Mouse (Mus musculus) cerebellum, adult 18-20 months (tissue): Measurements from ENCODE around the gene Cobll1.
A peak's percentile ranks its signal among the peaks of the same experiment; 100 is the strongest.
"Not testable (repeated sequence)": the region's sequence is repeated elsewhere in the genome, so short reads cannot be mapped to it uniquely, and the experiment has no call there.

Experiments
- DNase-seq, 2 experiments: peaks; one replicate each; pipeline ENCODE4 v3.0.0; 2021

Gene Cobll1

DNA sequence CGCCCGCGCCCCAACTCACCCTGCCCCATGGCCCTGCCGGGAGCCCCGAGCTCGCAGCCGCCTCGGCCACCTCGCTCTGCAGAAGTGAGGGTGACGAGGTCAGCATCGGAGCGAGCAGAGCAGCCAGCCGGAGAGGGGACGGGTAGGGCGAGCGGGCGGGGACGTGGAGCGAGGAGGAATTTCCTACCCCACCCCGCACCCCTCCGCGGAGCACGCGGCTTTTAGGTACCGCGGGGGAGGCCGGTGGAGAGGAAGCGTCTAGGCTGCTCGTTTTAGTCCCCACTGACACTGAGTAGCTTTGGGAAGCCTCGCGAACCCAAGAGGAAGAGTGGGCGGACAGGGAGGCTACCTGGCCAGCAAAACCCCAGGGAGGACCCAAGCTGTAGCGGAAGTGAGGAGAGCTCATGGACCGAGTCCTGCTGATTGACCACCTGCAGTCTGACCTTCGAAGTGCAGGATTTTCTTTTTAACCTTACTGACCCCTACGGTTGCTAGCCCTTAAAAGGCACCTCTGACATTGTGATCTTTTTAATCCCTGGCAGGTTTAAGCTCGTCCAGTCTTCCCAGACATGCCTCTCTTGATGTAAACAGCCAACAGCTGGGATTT is at the start of gene Cobll1:
TSS of gene Cobll1 (minus strand) at position 440 of the 607 bp plus-strand sequence.
- DNase-seq, result no peak

DNA sequence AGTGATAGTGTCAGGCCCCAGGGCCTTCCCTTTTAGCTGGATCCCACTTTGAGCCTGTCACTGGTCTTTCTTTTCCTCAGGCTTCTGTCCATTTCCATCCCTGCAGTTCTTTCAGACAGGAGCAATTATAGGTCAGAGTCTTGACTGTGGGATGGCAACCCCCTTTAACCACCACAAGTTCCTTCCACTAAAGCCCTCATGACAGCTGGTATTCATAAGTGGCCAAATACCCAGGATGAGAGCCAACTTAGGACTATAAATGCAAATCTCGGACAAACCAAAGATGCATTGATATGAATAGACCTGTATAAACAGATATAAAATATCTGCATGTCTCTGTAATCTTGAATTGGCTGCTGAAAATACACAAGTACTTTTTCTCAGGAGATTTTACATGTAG is 49.5 kb upstream of the Cobll1 start:
- DNase-seq, result no peak

DNA sequence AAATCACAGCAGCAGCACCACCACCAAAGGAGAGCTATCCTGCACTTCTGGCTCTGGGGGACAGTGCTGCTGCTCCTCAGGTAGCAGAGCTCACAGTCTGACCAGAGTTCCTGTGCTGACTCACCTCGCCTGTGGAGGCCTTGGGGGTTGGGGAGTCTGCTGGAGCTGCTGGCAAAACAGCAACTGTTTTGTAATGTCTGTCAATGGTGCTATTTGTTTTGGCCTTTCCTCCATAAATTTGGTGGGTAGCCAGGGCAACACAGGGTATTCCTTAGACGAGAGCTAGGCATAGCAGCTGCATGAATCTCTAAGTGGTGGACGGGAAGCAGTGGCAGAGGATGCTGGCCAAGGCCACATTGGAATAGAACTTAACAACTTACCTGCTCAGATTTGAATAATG is 46.2 kb upstream of the Cobll1 start:
- DNase-seq, result peak in 1 of 2 experiments; percentile 4

DNA sequence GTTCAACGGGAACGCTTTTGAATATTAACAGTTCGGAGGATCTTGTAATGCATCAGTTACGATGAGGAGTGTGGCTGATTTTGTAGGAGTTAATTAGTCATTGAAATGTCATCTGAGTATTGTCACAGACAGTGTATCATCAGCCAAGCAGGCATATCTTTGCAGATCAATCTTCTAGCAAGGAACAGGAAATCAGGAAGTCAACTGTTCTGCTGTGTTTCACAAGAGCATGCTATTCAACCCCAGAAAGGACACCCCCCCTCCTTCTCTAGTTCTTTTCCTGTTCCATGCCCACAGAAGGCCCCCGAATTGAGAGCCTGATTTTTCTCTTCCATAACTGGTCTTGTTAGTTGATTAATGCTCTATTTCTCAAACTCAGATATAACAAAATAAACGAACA is 43.8 kb upstream of the Cobll1 start:
- no peak for DNase-seq

DNA sequence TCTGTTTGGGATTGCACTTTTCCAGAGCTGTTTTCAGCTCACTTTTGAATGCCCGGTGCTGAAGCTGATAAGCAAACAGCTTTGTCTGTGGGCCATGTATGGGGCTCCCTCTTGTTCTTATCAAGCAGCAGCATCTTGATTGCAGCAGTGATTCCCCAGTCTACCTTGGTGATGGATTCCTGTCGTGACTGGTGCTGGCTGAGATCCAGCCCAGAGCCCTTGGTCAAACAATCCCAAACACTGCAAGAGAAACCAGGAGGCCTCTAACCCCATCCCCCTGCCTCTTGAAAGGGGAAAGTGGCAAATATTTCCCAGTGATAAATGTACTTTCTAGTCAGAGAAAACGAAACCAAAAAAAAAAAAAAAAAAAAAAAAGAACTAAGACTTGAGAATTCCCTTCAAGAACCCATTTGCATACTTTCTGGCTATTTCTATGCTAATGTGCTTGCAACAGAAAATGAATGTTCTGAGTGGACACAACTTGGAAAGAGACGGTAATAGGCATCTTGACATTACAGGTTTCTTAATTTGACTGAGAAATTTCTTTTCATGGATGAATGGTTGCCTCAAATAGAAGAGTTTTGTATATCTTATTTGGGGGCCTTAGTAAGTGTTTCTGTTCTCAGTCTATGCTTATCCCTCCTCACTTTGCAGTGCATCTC is 40.0 kb upstream of the Cobll1 start:
- DNase-seq, result no peak

DNA sequence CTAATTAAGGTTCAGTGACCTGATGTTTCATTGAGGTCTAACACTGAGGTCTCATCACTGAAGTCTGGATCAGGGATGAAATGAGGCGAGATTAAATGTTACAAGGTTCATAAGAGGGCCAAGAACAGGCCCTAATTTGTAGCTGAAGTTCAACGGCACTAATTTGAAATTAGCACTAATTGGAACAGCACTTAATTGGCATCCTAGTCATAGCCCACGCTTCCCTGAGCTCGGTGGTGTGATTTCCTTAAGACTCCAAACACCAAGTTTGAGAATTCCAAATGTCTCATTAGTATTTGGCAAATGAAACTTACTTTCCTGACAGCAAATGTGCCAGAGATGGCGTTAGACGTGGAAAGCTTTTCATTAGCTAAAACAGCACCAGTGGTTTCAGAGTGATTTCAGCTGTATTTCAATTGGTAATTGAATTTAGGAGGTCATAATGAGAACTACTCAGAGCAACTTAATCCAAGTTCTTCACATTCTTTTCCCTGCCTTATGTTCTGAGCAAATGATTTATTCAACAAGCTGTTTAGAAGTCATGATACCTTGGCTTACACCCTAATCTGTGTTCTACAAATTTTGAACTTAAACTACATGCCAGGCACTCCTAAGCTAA is 36.3 kb upstream of the Cobll1 start:
- no peak for DNase-seq

DNA sequence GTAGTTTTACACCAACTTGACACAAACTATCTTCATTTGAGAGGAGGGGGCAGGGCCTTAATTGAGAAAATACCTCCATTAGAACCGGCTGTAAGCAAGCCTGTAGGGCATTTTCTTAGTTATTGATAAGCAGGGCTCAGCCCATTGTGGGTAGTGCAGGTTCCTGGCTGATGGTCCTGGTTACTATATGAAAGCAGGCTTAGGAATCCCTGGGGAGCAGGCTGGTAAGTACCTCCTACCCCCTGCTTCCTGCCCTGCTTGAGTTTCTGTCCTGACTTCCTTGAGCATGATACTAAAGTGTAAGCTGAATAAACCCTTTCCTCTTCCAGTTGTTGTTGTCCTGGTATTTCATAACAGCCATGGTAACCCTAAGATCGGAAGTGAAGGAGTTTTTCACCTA is 34.7 kb upstream of the Cobll1 start:
- DNase-seq, result no peak

DNA sequence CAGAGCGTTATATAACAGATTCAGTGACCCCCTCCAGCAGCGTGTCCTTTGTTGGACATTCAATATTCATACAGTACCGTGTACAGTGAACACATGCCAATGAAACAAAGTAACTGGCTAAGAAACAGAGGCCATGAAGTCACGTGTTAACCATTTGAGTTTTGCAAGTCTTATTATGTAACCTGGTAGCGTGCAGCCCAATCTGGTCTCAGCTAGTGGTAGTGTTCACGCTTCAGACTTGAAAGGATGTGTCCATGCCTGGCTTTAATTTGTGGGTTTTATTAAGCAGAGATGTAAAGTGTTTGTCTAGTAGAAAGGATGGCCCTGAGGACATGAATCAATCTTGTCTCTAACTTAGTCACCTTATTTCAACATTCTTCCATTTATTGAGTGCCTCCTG is 29.5 kb upstream of the Cobll1 start:
- DNase-seq, result no peak

DNA sequence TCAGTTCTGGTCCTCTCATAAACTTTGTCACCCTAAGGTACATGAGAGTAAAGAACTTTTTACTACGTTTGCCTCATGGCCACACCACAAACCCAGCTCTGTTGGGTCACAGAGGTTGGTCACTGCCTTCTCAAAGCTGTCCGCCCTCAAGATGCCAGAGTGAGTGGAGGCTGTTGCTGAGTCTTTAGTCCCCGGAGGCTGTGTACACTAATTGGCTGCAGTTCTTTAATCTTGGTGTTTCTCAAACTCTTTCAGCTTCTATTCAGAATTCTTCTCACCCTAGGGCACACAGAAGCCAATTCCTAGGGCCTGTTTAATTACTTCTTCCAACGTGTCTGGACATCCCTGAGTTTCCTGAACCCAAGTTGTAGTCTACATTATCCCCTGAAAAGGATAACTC is 28.6 kb upstream of the Cobll1 start:
- no peak for DNase-seq

DNA sequence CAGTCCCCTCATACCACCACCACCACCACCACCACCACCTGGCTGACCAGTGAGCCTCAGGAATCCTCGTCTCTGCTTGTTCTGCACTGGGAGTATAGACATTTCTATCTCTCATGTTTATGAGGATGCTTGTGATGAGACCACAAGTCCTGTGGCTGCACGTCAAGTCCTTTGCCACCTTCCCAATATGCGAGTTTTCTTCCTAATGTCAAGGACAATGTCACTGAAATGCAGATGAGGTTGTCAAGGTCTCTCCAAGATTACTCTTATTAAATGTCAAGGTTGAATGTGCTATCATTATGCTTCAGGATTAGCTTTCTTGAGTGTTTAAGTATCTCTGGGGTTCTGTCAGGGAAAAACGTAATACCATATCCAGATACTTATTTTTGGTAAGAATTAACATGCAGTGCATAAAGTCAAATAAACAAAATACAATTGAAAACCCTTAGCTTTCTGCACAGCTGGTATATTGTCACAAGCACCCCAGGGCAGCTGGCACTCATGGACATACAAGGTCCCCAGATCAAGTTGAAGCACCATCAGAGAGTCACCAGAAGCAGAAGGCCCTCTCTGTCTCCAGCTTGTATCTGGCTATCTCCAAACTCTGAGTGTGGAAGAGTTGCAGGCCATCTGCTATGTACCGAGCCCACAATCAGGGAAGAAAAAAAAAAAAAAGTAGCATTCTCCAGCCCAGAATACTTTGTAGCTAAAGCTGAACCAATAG is 27.5 kb upstream of the Cobll1 start:
- no peak for DNase-seq

DNA sequence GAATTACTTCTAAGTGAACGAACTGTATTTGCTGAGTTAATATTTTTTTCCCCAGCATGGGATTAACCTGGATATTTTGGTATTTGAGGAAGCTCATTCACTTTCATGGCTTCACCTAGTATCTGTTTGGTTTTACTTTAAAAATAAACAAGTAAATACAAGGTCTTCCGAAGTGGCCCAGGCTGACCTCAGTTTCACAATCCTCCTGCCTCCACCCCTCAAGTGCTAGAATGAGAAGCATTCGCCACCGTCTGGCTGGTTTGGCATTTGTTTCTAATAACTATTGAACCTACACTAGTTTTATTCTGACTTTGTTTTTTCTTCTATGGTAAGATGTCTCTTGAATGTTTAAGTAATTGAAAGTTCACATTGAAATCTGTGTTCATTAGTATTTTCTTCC is 23.0 kb upstream of the Cobll1 start:
- no peak for DNase-seq

DNA sequence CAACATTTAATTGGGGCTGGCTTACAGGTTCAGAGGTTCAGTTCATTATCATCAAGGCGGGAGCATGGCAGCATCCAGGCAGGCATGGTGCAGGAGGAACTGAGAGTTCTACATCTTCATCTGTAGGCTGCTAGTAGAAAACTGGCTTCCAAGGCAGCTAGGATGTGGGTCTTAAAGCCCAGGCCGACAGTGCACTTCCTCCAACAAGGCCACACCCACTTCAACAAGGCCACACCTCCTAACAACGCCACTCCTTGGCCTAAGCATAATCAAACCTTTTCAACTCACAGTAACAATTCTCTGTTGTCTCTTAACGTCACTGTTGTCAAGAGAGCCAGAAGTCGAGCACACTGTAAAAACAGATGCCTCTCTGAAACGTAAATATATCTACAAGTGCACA is 21.6 kb upstream of the Cobll1 start:
- DNase-seq, result not testable (repeated sequence)

DNA sequence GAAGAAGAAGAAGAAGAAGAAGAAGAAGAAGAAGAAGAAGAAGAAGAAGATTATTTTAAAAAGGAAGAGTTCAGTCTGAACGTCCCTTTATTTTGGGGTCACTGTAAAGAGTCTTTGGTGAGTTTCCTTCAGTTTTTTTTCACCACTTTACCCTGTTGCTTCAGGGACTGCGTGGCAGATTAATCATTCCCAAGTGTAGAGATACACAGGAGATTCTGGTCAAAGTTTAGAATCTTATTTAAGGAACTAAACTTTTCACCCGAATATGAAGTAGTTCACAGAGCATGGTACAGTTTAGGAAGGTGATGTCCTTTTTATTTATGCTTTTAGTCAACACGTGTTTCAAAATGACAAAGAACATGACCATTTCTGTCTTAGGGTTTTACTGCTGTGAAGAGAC is 21.2 kb upstream of the Cobll1 start:
- no peak for DNase-seq

DNA sequence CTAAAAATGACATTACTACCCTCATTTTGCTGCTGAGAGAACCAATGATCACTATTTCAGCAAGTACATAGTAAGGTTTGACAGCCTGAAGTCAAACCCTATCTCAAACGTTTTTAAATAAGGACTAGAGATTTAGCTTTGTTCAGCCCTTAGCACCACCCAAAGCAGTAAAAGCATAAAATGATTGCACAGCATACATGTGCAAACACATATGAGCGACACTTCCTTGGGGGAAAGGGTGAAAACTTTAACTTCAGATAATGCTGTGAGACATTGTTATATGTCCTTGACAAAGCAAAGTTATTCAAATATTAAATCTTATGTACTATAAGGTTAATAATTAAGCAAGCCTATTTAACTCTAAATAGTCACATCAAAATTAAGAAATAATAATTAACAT is 18.2 kb upstream of the Cobll1 start:
- no peak for DNase-seq

DNA sequence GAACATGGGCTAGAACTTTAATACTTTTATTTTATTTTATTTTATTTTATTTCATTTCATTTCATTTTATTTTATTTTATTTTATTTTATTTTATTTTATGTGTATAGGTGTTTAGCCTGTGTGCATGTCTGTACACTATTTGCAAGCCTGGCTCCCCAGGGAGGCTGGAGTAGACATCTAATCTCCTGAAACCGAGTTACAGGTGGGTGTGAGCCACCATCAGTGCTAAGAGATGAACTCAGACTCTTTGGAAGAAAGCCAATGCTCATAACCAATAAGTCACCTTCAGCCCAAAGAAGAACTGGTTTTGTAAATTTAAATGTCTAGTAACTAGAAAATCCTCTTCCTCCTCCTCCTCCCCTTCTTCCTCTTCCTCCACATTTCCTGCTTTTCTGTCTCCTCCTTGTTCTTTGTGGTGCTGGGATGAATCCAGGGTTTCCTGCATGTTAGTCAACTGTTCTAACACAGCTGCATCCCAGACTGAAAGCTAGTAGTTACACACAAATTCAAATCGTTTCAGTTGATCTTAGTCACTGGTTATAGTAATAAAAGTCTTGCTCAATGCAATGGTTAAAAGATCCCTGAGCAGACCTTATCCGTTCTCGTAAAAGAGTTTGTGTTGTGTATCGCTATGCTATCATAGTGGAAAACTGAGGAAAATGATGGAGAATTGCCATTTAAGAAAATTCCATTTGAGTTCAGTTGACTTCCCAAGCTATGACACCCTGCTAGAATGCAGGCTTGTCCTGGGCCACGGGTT is 17.5 kb upstream of the Cobll1 start:
- no peak for DNase-seq

DNA sequence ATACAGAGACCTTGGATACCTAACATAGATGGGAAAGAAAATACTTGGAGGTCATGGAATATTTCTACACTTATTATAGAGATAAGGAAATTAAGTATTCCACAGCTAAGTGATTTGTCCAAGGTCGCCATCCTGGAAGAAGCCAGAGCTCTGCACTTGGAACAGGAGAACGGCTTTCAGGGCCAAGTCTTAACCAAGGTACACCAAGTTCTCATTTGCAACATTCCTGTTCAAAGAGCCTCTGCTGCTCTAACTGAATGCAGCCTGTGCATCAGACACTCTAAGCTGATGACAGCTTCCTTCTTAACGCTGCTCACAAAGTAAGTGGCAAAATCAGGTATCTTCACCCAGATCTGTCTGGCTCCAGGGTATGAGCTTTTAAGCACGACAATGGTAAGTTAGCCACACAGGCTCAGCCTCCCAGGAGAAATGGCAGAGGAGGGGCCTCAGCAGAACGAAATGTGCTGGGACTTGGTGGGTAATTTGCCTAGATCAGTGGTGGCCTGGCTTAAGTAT is 11.4 kb upstream of the Cobll1 start:
- no peak for DNase-seq

DNA sequence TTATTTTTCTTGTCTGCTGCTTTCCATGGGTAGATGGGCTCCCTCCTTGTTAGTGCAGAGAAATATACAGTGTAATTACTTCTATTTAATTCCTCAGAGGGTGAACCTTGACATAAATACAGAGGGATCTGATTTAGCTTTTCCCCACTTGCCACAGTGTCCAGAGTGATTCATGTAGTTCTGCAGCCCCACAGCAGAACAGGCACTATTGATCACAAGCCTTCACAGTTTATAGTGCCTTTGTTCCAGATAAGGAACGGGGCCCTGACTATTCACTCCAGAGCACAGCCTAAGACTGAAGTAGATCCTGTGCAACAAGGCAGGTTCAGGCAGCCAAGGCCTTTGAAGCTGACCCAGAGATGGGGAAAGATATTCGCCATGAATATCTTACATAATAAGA is 10.4 kb upstream of the Cobll1 start:
- no peak for DNase-seq

DNA sequence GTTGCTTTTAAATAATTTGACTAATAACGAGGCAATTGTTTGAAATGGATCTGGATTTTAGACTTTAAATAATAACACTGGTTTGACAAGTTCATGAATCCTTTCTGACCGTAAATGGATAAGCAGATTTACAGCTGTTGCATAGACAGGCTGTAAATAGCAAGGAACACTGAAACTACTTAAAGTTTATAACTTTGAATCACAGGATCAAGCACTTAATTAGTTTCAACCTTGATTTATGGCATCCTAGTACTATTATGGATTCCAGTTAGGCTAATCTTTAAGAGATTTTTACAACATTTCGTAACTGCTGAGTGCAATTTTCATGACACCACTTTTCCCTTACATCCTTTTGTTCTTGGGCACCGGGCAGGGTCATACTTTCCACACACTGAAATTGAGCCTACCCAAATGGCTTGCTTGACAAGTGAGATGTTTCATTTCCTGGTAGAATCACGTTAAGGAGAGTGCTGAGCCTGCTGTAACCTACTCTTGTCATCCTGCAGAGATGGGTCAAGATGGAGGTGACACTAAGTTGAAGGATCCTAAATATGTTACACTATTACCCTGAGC is 1.1 kb upstream of the Cobll1 start:
- no peak for DNase-seq

DNA sequence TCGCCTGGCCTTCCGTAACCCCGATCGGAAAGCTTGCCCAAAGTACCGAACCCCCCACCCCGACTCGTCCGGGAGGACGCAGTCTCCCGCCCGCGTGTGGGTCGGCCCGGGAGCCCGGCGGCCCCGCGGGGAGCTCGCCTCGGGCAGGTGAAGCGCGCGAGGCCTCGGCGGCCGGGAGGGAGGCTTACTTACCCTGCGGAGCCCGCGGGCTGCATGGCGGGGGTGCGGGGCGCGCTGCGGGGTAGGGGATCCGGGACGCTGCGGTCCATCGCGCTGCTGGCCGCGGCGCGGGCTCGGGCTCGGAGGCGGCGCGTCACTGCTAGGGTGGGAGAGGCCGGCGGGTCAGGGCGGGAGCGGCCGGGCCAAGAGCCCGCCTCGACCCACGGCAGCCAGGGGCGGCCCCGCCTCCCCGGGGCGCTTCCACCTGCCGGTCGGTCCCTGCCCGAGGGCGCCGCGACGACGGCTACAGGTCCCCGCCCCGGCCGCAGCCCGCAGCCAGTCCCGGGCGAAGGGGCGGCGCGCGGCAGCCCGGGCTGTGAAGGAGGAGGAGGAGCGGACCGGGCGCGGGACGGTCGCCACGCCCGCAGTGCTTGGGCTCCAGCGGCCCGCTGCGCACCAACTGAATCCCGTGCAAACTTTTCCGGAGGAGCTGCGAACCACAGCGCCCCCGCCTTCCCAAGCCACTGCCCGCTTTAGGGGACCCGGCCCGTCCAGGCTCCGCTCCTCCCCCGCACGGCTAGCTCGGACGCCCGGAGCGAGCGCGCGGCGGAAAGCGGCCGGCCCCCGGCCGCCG is 836 bp downstream of the Cobll1 start:
- peak; percentile 30 to 58 for DNase-seq

DNA sequence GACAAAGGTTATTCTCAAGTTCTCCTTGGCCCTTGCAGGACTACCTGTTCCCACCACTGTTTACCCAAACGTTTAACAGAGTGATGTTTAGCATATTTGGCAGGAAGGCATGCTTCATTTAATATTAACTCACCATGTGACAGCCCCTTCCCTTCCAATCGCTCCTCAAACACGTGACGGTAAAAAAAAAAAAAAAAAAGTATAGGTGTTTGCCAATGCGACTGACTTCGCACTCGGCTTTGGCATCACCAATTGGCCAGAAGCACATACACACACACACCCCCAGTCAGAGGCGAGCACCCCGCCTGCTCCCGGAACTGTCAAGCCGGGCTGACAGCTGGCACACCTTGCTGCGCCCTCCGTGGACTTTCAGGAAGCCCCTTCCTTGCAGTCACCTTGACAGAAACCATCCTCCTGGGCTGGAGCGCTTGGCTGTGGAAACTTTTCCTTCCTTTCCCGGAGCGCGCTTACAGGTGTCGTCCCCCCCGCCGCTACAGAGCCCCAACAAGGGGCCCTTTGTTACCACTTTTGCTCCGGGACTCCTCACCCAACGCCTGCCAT is 1.5 kb downstream of the Cobll1 start:
- peak in 1 of 2 experiments; percentile 15 for DNase-seq

DNA sequence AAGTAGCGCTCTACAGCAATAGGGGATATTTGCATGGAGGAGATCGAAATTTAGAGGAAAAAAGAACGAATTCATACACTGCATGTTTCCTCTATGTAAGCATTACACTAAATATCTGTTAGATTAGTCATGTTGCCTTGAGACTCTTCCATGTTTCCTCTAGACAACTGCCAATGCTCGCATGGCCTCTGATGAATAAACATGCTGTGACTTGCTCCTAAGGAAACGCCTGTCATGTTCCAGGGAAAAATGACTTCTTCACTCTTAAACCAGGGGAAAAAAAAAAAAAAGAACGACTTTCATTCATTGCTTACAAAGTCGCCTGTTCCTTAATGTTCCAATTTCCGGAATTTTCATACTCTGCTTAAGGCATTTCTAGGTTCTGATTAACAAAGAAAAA is 2.1 kb downstream of the Cobll1 start:
- DNase-seq, result no peak
